Mouse (Mus musculus): Measurements from ENCODE around the gene Adck2. TPM values are rescaled to one million over a fixed set of nuclear protein-coding genes. Genes with fewer than 3 reads are reported as not detected.

Gene Adck2
- total RNA-seq (2023), result 10 to 100 TPM; 38.0 to 40.2 TPM

DNA sequence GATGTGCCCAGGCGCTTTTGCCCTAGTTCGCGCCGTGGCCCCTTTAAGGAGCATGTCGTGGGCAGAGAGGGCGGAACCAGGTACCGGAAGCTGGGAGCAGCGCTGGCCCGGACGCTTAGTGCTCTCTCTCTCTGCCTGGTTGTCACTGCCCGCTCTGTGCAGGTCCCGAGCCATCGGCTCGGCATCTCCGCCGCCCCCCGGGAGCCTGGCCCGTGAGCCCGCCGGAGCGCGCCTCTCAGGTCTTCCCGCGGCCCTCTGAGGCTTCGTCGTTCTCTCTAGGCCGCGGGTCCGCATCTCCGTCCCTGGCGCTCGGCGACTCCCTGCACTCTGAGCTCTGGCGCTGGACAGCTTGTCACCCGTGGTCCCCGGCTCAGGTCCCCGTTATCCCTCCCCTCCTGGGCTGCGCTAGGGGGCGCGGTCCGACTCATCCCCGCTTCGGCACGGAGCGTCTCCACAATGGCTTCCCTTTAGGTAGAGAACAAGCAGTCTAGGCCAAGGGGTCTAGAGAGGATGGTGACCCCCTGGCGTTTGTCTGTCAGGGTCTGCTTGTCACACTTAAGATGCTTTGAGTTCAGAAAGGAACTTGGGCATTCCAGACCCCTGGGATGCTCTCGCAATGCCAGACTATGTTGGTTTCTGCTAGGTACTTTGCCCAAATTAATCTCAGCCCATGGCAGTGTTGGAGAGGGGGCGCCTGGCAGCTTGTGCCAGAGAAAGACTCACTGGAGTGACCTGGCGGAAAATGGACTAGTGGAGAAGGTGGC, at the start of gene Adck2:
Adck2 (plus strand) TSS at position 83 of the 764 bp plus-strand sequence.

DNA sequence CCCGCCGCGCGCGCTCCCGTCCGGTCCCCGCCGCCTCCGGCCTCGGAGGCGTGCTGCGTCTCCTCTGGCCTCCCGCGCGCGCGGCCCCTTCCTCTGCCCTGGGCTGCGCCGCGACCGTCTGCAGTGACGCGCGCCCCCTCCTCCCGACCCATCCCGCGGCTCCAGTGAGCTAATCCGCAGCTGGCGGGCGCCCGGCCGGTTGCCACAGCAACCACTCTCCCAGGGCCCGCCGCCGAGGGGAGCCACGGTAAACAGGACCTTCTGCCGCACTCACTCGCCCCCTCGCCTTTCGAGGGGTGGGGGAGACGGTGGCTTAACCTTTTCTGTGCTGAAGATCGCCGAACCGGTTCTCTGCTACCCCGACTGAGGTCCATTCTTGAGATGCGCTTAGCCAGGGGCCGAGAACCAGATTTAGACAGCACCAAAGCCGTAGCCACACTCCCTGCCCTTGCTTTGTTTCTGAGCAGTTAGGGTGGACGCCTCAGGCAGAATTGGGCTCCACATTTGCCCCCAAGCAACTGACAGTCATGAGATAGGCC, 15.9 kb upstream of the Adck2 start, which contains the start of gene Dennd2a:
Dennd2a (minus strand) TSS at position 145 of the 539 bp plus-strand sequence.

DNA sequence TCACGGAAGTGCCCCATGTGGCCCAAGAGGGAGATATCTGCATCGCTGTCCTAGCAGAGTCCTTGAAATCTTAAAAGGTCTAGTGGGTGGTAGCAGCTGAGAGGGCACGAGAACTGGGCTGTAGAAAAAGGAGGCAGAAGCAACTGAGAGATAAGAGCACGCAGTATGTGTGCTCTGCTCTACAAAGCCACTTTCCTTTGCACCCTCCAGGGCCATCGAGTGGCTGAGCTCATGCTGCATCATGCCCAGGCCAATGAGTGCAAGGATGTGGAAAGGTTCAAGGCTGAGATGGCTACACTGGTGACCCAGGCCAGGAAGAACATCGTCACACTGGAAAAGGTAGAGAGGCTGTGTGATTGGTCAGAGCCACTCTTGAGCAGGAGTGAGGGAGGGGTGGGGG, 11.8 kb downstream of the Adck2 start, which contains the start of gene Gm42420:
Gm42420 (plus strand) TSS at position 237 of the 400 bp plus-strand sequence.

DNA sequence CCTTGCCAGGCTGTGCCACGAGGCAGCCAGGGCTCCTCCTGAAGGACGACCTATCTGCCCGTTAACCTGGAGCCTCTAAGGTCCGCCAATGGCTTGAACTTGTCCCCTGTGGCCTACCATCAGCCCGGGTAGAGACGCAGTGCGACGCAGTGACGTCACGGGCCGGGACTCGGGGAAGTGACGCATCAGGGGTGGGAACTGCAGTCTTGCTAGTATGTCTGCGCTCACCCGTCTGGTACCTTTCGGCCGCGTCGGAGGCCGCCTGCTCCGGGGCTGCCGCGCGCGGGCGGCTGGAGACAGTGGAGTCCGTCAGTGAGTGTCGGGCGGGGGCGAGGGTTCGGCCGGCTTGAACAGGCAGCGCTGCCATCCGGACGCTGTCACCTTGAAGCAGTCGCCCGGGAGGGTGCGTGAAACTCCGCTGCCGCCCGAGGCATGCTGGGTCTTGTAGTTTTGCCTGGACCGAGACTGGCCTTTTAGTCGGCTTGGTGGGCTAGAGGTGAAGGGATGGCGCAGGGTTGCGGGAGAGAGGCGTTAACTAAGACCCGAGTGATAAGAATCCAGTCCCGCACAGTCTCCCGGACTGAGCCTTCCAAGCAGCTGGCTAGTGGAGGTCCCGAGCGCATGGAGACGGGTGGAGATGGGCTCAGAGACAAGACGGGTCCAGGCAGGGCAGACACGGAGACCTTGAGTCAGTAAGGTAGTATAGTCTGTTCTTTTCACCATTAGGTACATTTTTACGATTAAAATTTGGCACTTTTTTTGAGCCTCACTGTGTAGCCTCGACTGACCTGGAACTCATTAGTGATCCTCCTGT, 18.9 kb downstream of the Adck2 start, which contains the start of gene Ndufb2:
Ndufb2 (plus strand) TSS at position 174 of the 814 bp plus-strand sequence.

Other genes starting within 250 kb of the Adck2 start
- 10 to 100 TPM; 44.8 to 49.4 TPM for gene Slc37a3, start 196.2 kb upstream of the Adck2 start, total RNA-seq (2023)
- 10 to 100 TPM in 1 of 2 experiments, 1 to 10 TPM in 1; 9.7 to 10.5 TPM for gene Rab19, start 192.7 kb upstream of the Adck2 start, total RNA-seq (2023)
- gene Mkrn1, start 153.4 kb upstream of the Adck2 start, total RNA-seq (2023), result 100 to 1,000 TPM in 1 of 2 experiments, 10 to 100 TPM in 1; 90.8 to 104 TPM
- gene Dennd2a, start 16.0 kb upstream of the Adck2 start, total RNA-seq (2023), result under 1 TPM; 0.47 to 0.67 TPM
- gene Gm42420, start 11.9 kb downstream of the Adck2 start, total RNA-seq (2023), result 1 to 10 TPM in 1 of 2 experiments, not detected in 1; 1.5 TPM
- 10 to 100 TPM; 38.9 to 52.1 TPM for gene Ndufb2, start 18.7 kb downstream of the Adck2 start, total RNA-seq (2023)
- gene Braf, start 151.6 kb downstream of the Adck2 start, total RNA-seq (2023), result 10 to 100 TPM; 34.6 to 39.0 TPM
- 10 to 100 TPM; 35.9 to 38.1 TPM for gene Mrps33, start 237.1 kb downstream of the Adck2 start, total RNA-seq (2023)